Mouse (Mus musculus): Measurements from ENCODE around the gene Mrpl16. TPM values are rescaled to one million over a fixed set of nuclear protein-coding genes. Genes with fewer than 3 reads are reported as not detected.

Gene Mrpl16
- total RNA-seq, 2 experiments from 2014 or later: 31.2 to 34.6 TPM

DNA sequence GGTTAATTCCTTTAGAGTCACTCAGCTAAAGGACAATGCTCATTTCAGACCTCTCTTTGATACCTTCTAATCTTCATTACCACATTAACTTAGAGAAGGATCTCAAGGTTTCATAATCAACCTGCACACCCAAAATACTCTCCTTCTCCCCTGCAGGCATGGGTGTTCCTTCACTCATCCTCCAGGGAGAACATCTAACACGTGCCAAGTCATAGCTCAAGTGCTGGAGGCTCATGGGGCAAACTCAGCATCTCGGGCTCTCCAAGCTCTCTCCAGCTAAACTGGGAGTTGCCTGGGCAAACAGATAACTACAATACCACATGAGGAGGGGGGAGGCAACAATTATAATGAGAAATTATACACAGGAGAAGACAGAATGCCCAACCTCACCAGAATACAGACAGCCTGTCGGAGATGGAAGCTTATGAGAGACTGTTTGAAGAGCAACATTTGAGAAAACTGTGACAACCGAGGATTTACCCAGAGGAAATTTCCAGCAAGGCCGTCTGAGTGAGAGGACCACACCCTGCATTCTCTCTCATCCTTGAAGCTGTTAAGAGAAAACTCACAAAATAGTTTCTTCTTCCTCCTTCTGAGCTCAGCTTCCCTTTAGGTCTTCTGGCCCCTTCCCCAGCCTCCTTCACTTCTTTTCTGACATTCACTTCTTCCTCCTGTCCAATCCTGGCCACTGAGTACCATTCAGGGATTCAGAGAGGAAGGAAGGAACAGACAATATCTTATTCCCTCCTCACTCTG lies 40.0 kb downstream of the Mrpl16 start:
- no peak overlapping the region for H3K4me3 ChIP-seq
- peak overlapping the region; percentile 55 for H3K27ac ChIP-seq
- no peak for DNase-seq (ENCODE audit: low spot score in 2 of 2)
- no peak for TF ChIP-seq CTCF (conservative IDR thresholded peaks at IDR 0.05)

GRCm38 (mm10) chr19:11810856-11811255 lies 40.7 kb downstream of the Mrpl16 start:
- no peak for DNase-seq (ENCODE audit: low spot score in 2 of 2)
- TF ChIP-seq CTCF (conservative IDR thresholded peaks at IDR 0.05): no peak
- H3K4me3 ChIP-seq: no peak overlapping the region
- H3K27ac ChIP-seq: peak overlapping the region; percentile 55

DNA sequence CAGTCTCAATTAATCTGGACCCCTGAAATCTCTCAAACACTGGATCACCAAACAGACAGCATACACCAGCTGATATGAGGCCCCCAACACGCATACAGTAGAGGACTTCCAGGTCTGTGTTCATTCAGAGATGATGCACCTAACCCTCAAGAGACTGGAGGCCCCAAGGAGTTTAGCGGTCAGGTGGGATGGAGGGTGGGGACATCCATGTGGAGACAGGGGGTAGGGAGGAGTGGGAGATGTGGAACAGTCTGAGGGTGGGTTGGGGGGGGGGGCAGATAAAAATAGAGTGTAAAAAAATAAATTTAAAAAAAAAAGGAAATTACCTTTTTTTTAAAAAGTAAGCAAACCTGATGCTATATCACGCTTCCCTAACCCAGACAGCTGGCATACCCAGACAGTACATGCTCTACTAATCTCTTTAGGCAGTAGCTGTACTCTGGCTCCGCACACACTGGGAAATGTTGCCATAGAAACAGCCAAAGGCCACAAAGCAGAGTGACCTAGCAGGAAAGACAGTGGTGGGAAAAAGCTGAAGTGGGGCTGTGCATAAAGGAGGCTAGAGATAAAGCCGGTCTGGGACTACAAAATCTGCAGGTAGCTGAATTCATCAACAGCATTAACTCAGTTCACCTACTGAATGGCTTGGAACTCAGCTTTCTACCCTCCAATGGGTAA lies 41.6 kb downstream of the Mrpl16 start:
- no peak overlapping the region for H3K4me3 ChIP-seq
- DNase-seq (ENCODE audit: low spot score in 2 of 2): no peak
- H3K27ac ChIP-seq: peak overlapping the region; percentile 65; the same call in 1 of the 2 replicates
- no peak for TF ChIP-seq CTCF (conservative IDR thresholded peaks at IDR 0.05)

GRCm38 (mm10) chr19:11813136-11813535 lies 42.9 kb downstream of the Mrpl16 start:
- no peak for TF ChIP-seq CTCF (conservative IDR thresholded peaks at IDR 0.05)
- DNase-seq (ENCODE audit: low spot score in 2 of 2): peak in 1 of 2 experiments; percentile 13
- no peak overlapping the region for H3K4me3 ChIP-seq
- H3K27ac ChIP-seq: peak overlapping the region; percentile 75; the same call in 1 of the 2 replicates

DNA sequence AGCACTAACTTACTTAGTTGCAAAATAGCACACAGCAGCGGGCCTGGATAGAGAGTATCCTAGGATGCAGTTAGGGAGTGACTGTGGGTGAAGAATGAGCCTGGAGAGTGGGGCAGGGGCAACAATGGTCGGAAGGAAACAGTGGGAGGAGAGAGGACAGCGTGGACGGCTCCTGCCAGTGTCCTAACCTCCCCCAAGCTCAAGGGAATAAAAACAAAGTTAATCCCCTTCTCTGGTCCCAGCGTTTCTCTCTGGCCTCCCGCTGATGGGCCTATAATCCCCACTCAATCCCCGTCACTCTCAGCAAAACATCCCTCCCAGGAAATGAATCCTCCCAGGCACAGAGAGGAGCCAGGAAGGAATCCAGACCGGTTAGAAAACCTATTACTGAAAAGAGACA lies 43.5 kb downstream of the Mrpl16 start:
- no peak overlapping the region for H3K4me3 ChIP-seq
- peak overlapping the region; percentile 75 for H3K27ac ChIP-seq
- no peak for DNase-seq (ENCODE audit: low spot score in 2 of 2)
- no peak for TF ChIP-seq CTCF (conservative IDR thresholded peaks at IDR 0.05)

- peak; percentile 11 to 28 for DNase-seq (ENCODE audit: low spot score in 2 of 2)
These were observed 44.6 kb downstream of the Mrpl16 start for GRCm38 (mm10) chr19:11814742-11815333.

GRCm38 (mm10) chr19:11816706-11817105 lies 46.5 kb downstream of the Mrpl16 start:
- Histone ChIP-seq H3K27ac (no peak overlapping the region), H3K4me3 (no peak overlapping the region)
- TF ChIP-seq CTCF (conservative IDR thresholded peaks at IDR 0.05): no peak
- DNase-seq (ENCODE audit: low spot score in 2 of 2): no peak

More at GRCm38 (mm10) chr19:11814742-11815333, 44.6 kb downstream of the Mrpl16 start:
- H3K27ac ChIP-seq: peak overlapping the region; percentile 75
- H3K4me3 ChIP-seq: no peak overlapping the region
- no peak for TF ChIP-seq CTCF (conservative IDR thresholded peaks at IDR 0.05)

GRCm38 (mm10) chr19:11817586-11817985 lies 47.4 kb downstream of the Mrpl16 start:
- TF ChIP-seq CTCF (conservative IDR thresholded peaks at IDR 0.05): no peak
- peak overlapping the region; percentile 94; the same call in 1 of the 2 replicates for H3K27ac ChIP-seq
- peak overlapping the region; percentile 84 for H3K4me3 ChIP-seq
- DNase-seq (ENCODE audit: low spot score in 2 of 2): no peak

GRCm38 (mm10) chr19:11818199-11819142 lies 48.3 kb downstream of the Mrpl16 start:
- H3K27ac ChIP-seq: peak overlapping the region; percentile 94

GRCm38 (mm10) chr19:11819143-11819700 lies 49.0 kb downstream of the Mrpl16 start, which contains the start of gene Stx3:
Gene Stx3, minus strand, starts transcription at chr19:11819403.
- peak within 1 kb of the TSS; percentile 84 for H3K4me3 ChIP-seq
- DNase-seq (ENCODE audit: low spot score in 2 of 2): no peak
- peak within 1 kb of the TSS; percentile 94 for H3K27ac ChIP-seq
- no peak for TF ChIP-seq CTCF (conservative IDR thresholded peaks at IDR 0.05)

More at GRCm38 (mm10) chr19:11818199-11819142, 48.3 kb downstream of the Mrpl16 start:
- peak; percentile 23 to 43 for DNase-seq (ENCODE audit: low spot score in 2 of 2)
- TF ChIP-seq CTCF (conservative IDR thresholded peaks at IDR 0.05): no peak
- H3K4me3 ChIP-seq: peak overlapping the region; percentile 84

- peak; percentile 29 to 70 for DNase-seq (ENCODE audit: low spot score in 2 of 2)
- Histone ChIP-seq H3K27ac (no peak overlapping the region), H3K4me3 (peak overlapping the region; percentile 84)
- peak; percentile 78 for TF ChIP-seq CTCF (conservative IDR thresholded peaks at IDR 0.05)
These were observed 49.6 kb downstream of the Mrpl16 start for GRCm38 (mm10) chr19:11819800-11820199.

- H3K27ac ChIP-seq: no peak overlapping the region
- no peak for DNase-seq (ENCODE audit: low spot score in 2 of 2)
- H3K4me3 ChIP-seq: peak overlapping the region; percentile 84; the same call in 1 of the 2 replicates
- peak; percentile 29; the same call in 1 of the 2 replicates for TF ChIP-seq CTCF (conservative IDR thresholded peaks at IDR 0.05)
These were observed 50.0 kb downstream of the Mrpl16 start for GRCm38 (mm10) chr19:11820211-11820610.
